Mouse (Mus musculus): ENCODE measurements at regions not wholly inside any gene's neighbourhood (a gene's known extent, or its start where the extent isn't known, plus 50 kb on each side); places are given as distances from the start of the nearest gene placed in this dataset.
A peak's percentile ranks its signal among the peaks of the same experiment; 100 is the strongest.

DNA sequence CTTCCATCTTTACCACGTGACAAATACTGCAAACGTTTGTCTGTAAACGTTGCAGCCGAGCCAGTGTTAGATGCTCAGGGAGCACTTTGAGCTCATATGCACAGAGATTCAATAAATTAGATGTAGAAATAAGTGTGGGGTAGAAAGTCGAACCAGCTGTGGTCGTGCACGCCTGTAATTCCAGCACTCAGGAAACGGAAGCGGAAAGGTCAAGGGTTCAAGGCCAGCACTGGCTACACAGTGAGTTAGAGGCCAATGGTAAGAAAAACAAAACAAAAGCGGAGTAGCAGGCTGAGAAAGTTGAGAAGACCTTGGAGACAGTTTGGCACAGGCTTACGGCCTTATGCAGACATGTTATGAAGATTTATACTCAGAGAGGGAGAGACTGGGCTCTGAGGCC, 133.6 kb upstream of the Rxylt1 start:
- Histone ChIP-seq H3K36me3 (ENCODE audit: control insufficient read depth, insufficient read depth, low read length) (no peaks in the 10 kb centered on the region), H3K9ac (ENCODE audit: low read length) (no peak overlapping the region), H3K27me3 (ENCODE audit: control insufficient read depth, insufficient read depth, low read length) (no peaks in the 10 kb centered on the region), H3K4me1 (replicated peaks; ENCODE audit: control insufficient read depth, insufficient read depth) (no peaks in the 10 kb centered on the region), H3K4me2 (replicated peaks; ENCODE audit: low read depth) (no peak overlapping the region), H3K4me3 (ENCODE audit: low read depth, low read length) (no peak overlapping the region), H3K9me3 (ENCODE audit: control insufficient read depth, low read length) (no peaks in the 10 kb centered on the region), H3K27ac (replicated peaks) (no peak overlapping the region)
- TF ChIP-seq EP300 (optimal IDR thresholded peaks at IDR 0.05): no peak
- TF ChIP-seq CTCF (IDR thresholded peaks at IDR 0.05; ENCODE audit: low read depth): no peak
- no peak for DNase-seq (ENCODE audit: low spot score)
- no peak for ATAC-seq (ENCODE audit: low FRiP score, low TSS enrichment)
- WGBS: 32% methylated on average over 11 of the region's 11 CpGs

DNA sequence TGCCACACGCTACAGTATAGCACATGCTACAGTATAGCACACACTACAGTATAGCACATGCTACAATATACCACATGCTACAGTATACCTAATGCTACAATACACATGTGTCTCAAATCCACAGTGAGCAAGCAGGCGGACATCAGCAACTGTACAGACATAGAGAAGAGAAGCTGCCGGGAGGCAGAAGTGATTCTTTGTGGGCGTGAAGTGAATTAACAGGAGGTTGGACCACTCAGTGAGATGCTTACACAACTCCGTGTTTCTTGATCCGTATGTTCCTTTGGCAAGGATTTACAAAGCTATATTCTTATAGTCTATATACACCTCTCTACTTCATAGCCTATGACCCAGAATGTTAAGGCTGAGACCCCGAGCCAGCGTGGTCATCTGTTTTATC, 128.5 kb upstream of the Rxylt1 start:
- ATAC-seq (ENCODE audit: low FRiP score, low TSS enrichment): no peak
- WGBS: 93% methylated on average over 8 of the region's 8 CpGs
- H3K9me3 ChIP-seq (ENCODE audit: control insufficient read depth, low read length): no peaks in the 10 kb centered on the region

DNA sequence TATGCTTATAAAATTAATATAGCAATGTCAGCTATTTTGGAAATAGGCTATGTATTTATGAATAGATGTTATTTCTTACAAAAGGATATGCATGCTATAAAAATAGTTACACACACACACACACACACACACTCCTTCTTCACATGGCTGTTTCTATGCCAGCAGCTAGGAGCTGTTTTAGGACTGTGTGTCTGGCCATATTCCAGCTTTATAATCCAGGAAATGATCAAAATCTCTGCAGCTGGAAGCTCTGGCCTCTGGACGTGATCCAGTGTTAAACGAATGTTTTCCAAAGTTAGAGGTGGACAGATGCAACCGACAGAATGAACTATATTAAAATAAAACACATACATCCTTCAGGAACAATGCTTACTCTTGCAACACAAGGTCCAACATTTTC, 125.9 kb upstream of the Rxylt1 start:
- ATAC-seq (ENCODE audit: low FRiP score, low TSS enrichment) (no peak; the same call in 1 of the 2 replicates), DNase-seq (ENCODE audit: low spot score) (no peak)

More for the DNA sequence above, 128.5 kb upstream of the Rxylt1 start:
- Histone ChIP-seq H3K9ac (ENCODE audit: low read length) (no peak overlapping the region), H3K27ac (replicated peaks) (no peak overlapping the region), H3K4me1 (replicated peaks; ENCODE audit: control insufficient read depth, insufficient read depth) (no peaks in the 10 kb centered on the region), H3K27me3 (ENCODE audit: control insufficient read depth, insufficient read depth, low read length) (no peaks in the 10 kb centered on the region), H3K4me3 (ENCODE audit: low read depth, low read length) (no peak overlapping the region), H3K36me3 (ENCODE audit: control insufficient read depth, insufficient read depth, low read length) (no peaks in the 10 kb centered on the region), H3K4me2 (replicated peaks; ENCODE audit: low read depth) (no peak overlapping the region)
- no peak for TF ChIP-seq EP300 (optimal IDR thresholded peaks at IDR 0.05)
- TF ChIP-seq CTCF (IDR thresholded peaks at IDR 0.05; ENCODE audit: low read depth): no peak
- DNase-seq (ENCODE audit: low spot score): no peak

DNA sequence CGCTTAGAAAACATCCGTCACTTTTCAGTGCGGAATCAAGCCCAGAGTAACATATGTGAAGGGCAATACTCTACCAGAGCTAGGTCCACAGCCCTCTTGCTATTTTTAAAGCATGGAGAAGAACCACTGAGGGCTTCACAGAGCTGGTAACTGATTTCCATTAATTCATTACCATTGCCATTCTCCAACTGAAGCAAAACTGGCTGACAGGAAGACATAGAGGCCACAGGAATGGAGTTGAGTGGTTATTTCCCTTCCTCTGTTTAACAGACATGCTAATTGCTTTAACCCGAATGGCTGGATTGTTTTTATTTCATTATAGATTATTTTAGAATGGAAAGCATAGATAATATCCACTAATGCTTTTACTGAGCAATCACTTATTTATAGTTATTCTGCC, 120.4 kb upstream of the Rxylt1 start:
- ATAC-seq (ENCODE audit: low FRiP score, low TSS enrichment) (no peak), DNase-seq (ENCODE audit: low spot score) (no peak)
- no peak overlapping the region for H3K4me3 ChIP-seq (ENCODE audit: low read depth, low read length)
- no peak overlapping the region for H3K4me2 ChIP-seq (replicated peaks; ENCODE audit: low read depth)
- TF ChIP-seq CTCF (IDR thresholded peaks at IDR 0.05; ENCODE audit: low read depth): no peak
- TF ChIP-seq EP300 (optimal IDR thresholded peaks at IDR 0.05): no peak
- H3K9me3 ChIP-seq (ENCODE audit: control insufficient read depth, low read length): no peaks in the 10 kb centered on the region
- no peak overlapping the region for H3K9ac ChIP-seq (ENCODE audit: low read length)
- no peaks in the 10 kb centered on the region for H3K27me3 ChIP-seq (ENCODE audit: control insufficient read depth, insufficient read depth, low read length)
- H3K4me1 ChIP-seq (replicated peaks; ENCODE audit: control insufficient read depth, insufficient read depth): no peaks in the 10 kb centered on the region
- H3K27ac ChIP-seq (replicated peaks): no peak overlapping the region
- WGBS: 64% methylated on average over 4 of the region's 4 CpGs
- H3K36me3 ChIP-seq (ENCODE audit: control insufficient read depth, insufficient read depth, low read length): no peaks in the 10 kb centered on the region

More for the DNA sequence above, 125.9 kb upstream of the Rxylt1 start:
- 39% methylated on average over 3 of the region's 3 CpGs for WGBS
- Histone ChIP-seq H3K4me1 (replicated peaks; ENCODE audit: control insufficient read depth, insufficient read depth) (no peaks in the 10 kb centered on the region), H3K27ac (replicated peaks) (no peak overlapping the region), H3K4me2 (replicated peaks; ENCODE audit: low read depth) (no peak overlapping the region), H3K4me3 (ENCODE audit: low read depth, low read length) (no peak overlapping the region), H3K27me3 (ENCODE audit: control insufficient read depth, insufficient read depth, low read length) (no peaks in the 10 kb centered on the region), H3K9me3 (ENCODE audit: control insufficient read depth, low read length) (no peaks in the 10 kb centered on the region), H3K9ac (ENCODE audit: low read length) (no peak overlapping the region), H3K36me3 (ENCODE audit: control insufficient read depth, insufficient read depth, low read length) (no peaks in the 10 kb centered on the region)
- TF ChIP-seq EP300 (optimal IDR thresholded peaks at IDR 0.05) (no peak), CTCF (IDR thresholded peaks at IDR 0.05; ENCODE audit: low read depth) (peak; percentile 10; the same call in 1 of the 2 replicates)

DNA sequence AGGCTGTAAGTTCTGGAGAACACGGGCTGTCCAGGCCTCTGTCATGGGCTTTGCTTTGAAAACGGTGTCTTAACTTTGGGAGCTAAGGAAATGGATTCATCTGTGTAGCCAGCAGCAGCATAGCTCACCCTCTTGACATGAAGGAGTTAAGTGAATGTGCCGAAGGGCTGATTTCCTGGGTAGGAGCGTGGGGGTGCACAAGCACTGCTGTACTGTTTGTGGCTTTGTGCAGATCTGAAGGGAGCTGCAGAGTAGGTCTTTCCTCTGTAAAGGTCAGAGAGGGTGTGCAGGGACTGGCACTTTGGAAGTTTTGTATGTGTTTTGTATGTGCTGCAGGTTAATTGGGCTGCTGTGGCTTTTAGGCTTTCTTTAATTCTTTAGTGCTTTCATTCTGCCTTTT, 102.6 kb upstream of the Rxylt1 start:
- Histone ChIP-seq H3K36me3 (ENCODE audit: control insufficient read depth, insufficient read depth, low read length) (no peaks in the 10 kb centered on the region), H3K9me3 (ENCODE audit: control insufficient read depth, low read length) (no peaks in the 10 kb centered on the region), H3K9ac (ENCODE audit: low read length) (no peak overlapping the region), H3K4me1 (replicated peaks; ENCODE audit: control insufficient read depth, insufficient read depth) (no peaks in the 10 kb centered on the region), H3K4me3 (ENCODE audit: low read depth, low read length) (no peak overlapping the region), H3K27ac (replicated peaks) (no peak overlapping the region), H3K4me2 (replicated peaks; ENCODE audit: low read depth) (no peak overlapping the region), H3K27me3 (ENCODE audit: control insufficient read depth, insufficient read depth, low read length) (no peaks in the 10 kb centered on the region)
- no peak for ATAC-seq (ENCODE audit: low FRiP score, low TSS enrichment)
- DNase-seq (ENCODE audit: low spot score): no peak
- WGBS: 42% methylated on average over 4 of the region's 4 CpGs
- TF ChIP-seq EP300 (optimal IDR thresholded peaks at IDR 0.05) (no peak), CTCF (IDR thresholded peaks at IDR 0.05; ENCODE audit: low read depth) (no peak)

DNA sequence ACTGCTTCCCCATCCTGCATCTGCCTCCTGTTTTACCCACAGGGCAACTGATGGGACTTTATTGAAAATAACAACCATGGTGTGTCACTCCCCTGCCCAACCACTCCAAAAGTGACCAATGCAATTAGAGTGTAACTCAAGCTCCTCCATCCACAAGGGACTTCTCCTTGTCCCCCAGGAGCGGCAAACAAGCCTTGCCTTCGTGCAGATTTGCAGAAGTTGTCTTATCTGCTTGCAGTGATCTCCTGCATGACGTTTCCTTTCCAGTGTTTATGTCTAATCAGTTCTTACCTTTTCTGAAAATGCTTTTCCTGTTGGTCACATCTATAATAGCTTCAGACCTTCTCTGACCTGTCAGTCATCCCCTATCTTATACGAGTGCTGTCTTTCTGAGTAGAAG, 100.5 kb upstream of the Rxylt1 start:
- H3K9ac ChIP-seq (ENCODE audit: low read length): no peak overlapping the region
- no peak for ATAC-seq (ENCODE audit: low FRiP score, low TSS enrichment)
- H3K9me3 ChIP-seq (ENCODE audit: control insufficient read depth, low read length): no peaks in the 10 kb centered on the region
- TF ChIP-seq CTCF (IDR thresholded peaks at IDR 0.05; ENCODE audit: low read depth) (no peak), EP300 (optimal IDR thresholded peaks at IDR 0.05) (no peak)
- no peaks in the 10 kb centered on the region for H3K36me3 ChIP-seq (ENCODE audit: control insufficient read depth, insufficient read depth, low read length)
- H3K27ac ChIP-seq (replicated peaks): no peak overlapping the region
- no peak overlapping the region for H3K4me3 ChIP-seq (ENCODE audit: low read depth, low read length)
- H3K27me3 ChIP-seq (ENCODE audit: control insufficient read depth, insufficient read depth, low read length): no peaks in the 10 kb centered on the region
- 71% methylated on average over 4 of the region's 4 CpGs for WGBS
- no peaks in the 10 kb centered on the region for H3K4me1 ChIP-seq (replicated peaks; ENCODE audit: control insufficient read depth, insufficient read depth)
- H3K4me2 ChIP-seq (replicated peaks; ENCODE audit: low read depth): no peak overlapping the region
- no peak for DNase-seq (ENCODE audit: low spot score)
